Mouse (Mus musculus) granulocyte monocyte progenitor cell, adult 5-6 weeks (primary cell): ENCODE data around the gene Mapkap1. TPM values are rescaled to one million over a fixed set of nuclear protein-coding genes. Genes with fewer than 3 reads are reported as not detected.

Experiments used
- ATAC-seq: replicated peaks from 2 replicates; pipeline ENCODE4 v1.8.0; 2016; ENCODE audit warnings: mild to moderate bottlenecking, moderate TSS enrichment, inconsistent platforms; ENCODE audit not compliant: poor library complexity, severe bottlenecking
- total RNA-seq, 2 experiments: library from RNA; stranded (forward) in 1 of 2; stranded (reverse) in 1 of 2; fragments of 200-712, 200-1000 nt in 1 of 2; fragments of >200 nt in 1 of 2; fragmentation: Nextera tagmentation in 1 of 2; gene quantifications; 2 replicates each; pipeline ENCODE4 v1.2.3; 2014 to 2017

Gene Mapkap1
- total RNA-seq, 2 experiments from 2014 or later = 33.6 to 52.2 TPM

- no peak for ATAC-seq
Observed at GRCm38 (mm10) chr2:34528491-34528890, 121.9 kb downstream of the Mapkap1 start.

- no peak for ATAC-seq
Observed at GRCm38 (mm10) chr2:34530042-34530441, 123.5 kb downstream of the Mapkap1 start.

- ATAC-seq = no peak
Observed at GRCm38 (mm10) chr2:34531801-34532298, 125.3 kb downstream of the Mapkap1 start.

GRCm38 (mm10) chr2:34532394-34532793 is 125.8 kb downstream of the Mapkap1 start:
- ATAC-seq = no peak

GRCm38 (mm10) chr2:34533281-34533680 is 126.7 kb downstream of the Mapkap1 start:
- no peak for ATAC-seq

GRCm38 (mm10) chr2:34534996-34535395 is 128.4 kb downstream of the Mapkap1 start:
- ATAC-seq = no peak

- ATAC-seq = no peak
Observed at GRCm38 (mm10) chr2:34537356-34537755, 130.8 kb downstream of the Mapkap1 start.

- no peak for ATAC-seq
Observed at GRCm38 (mm10) chr2:34543581-34543980, 137.0 kb downstream of the Mapkap1 start.

- ATAC-seq = no peak
Observed at GRCm38 (mm10) chr2:34544021-34544420, 137.4 kb downstream of the Mapkap1 start.

- ATAC-seq = no peak
Observed at GRCm38 (mm10) chr2:34544646-34545395, 138.2 kb downstream of the Mapkap1 start.

GRCm38 (mm10) chr2:34546176-34546677 is 139.7 kb downstream of the Mapkap1 start:
- ATAC-seq = no peak

- no peak for ATAC-seq
Observed at GRCm38 (mm10) chr2:34547516-34547915, 140.9 kb downstream of the Mapkap1 start.

GRCm38 (mm10) chr2:34548961-34549360 is 142.4 kb downstream of the Mapkap1 start:
- no peak for ATAC-seq

- ATAC-seq = no peak
Observed at GRCm38 (mm10) chr2:34549469-34549868, 142.9 kb downstream of the Mapkap1 start.

GRCm38 (mm10) chr2:34552772-34553171 is 146.2 kb downstream of the Mapkap1 start:
- ATAC-seq = no peak

GRCm38 (mm10) chr2:34553580-34554231 is 147.1 kb downstream of the Mapkap1 start:
- ATAC-seq = no peak

- ATAC-seq = no peak
Observed at GRCm38 (mm10) chr2:34560146-34560545, 153.6 kb downstream of the Mapkap1 start.

GRCm38 (mm10) chr2:34563089-34563694 is 156.6 kb downstream of the Mapkap1 start:
- no peak for ATAC-seq

GRCm38 (mm10) chr2:34563865-34564264 is 157.3 kb downstream of the Mapkap1 start:
- no peak for ATAC-seq

- ATAC-seq = no peak
Observed at GRCm38 (mm10) chr2:34566146-34566545, 159.6 kb downstream of the Mapkap1 start.

- ATAC-seq = no peak
Observed at GRCm38 (mm10) chr2:34566601-34567000, 160.0 kb downstream of the Mapkap1 start.
